Mouse (Mus musculus) E14TG2a.4 (cell line): ENCODE results near the gene Atp1a2.

Experiments
- H3K27me3 ChIP-seq: 2 replicates; pipeline ENCODE4 v1.6.1; 2014; ENCODE audit warnings: low read length, control low read depth; ENCODE audit not compliant: insufficient read depth
- H3K36me3 ChIP-seq: 2 replicates; pipeline ENCODE4 v1.6.1; 2014; ENCODE audit warnings: low read length, control low read depth; ENCODE audit not compliant: insufficient read depth
- H3K4me1 ChIP-seq: replicated peaks from 2 replicates; pipeline ENCODE4 v1.6.1; 2014; ENCODE audit warnings: low read depth, low read length, control low read depth
- H3K4me3 ChIP-seq: replicated peaks from 2 replicates; pipeline ENCODE4 v1.5.1; 2014; ENCODE audit warnings: mild to moderate bottlenecking, low read length
- H3K9me3 ChIP-seq: 2 replicates; pipeline ENCODE4 v1.6.1; 2014; ENCODE audit warnings: low read length, control low read depth
- CTCF ChIP-seq: conservative IDR thresholded peaks from 2 replicates; pipeline ENCODE4 v1.5.1; 2014; ENCODE audit warnings: low read length
- NANOG ChIP-seq: IDR thresholded peaks from 2 replicates; pipeline ENCODE4 v1.6.1; 2014; ENCODE audit warnings: borderline replicate concordance, low read length, mixed read lengths
- POU5F1 ChIP-seq: IDR thresholded peaks from 2 replicates; pipeline ENCODE4 v1.6.1; 2014; ENCODE audit warnings: low read length, borderline replicate concordance

Atp1a2 gene

DNA sequence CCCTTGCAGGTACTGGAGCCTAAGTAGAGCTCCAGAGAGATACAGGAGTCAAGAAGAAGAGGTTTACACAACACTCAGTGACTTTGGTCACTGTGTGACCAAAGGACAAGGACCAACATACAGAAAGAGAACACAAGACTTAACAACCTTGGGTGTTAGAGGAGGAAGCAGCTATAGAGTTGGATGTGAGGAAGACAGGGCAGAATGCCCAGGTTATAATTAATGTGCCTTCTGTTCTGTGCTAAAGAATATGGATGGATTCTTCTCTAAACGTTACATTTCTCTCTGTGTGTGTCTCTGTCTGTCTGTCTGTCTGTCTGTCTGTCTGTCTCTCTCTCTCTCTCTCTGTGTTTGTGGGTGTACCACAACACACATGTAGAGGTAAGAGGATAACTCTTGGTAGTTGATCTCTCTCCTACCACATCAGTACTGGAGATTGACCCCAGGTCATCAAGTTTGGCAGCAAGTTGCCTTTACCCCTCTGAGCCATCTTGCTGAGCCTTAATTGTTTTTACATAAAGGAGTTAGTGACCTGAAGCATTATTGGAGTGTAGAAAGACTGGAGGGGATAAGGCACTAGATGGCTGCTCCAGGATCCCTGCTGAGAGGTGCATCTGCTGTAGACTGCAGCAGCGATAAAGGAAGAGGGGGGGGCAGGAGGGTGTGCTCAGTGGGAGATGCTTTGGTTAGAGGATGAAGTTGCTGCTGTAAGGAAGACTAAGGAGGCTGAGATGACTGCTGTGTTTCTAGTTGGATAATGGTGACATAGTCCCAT, 39.7 kb upstream of the Atp1a2 start:
- peaks cover 8% of the 10 kb centered on the region for H3K9me3 ChIP-seq
- no peak; the same call in 1 of the 2 replicates for TF ChIP-seq NANOG
- no peak for TF ChIP-seq POU5F1
- no peak for TF ChIP-seq CTCF
- H3K4me3 ChIP-seq = no peak overlapping the region

DNA sequence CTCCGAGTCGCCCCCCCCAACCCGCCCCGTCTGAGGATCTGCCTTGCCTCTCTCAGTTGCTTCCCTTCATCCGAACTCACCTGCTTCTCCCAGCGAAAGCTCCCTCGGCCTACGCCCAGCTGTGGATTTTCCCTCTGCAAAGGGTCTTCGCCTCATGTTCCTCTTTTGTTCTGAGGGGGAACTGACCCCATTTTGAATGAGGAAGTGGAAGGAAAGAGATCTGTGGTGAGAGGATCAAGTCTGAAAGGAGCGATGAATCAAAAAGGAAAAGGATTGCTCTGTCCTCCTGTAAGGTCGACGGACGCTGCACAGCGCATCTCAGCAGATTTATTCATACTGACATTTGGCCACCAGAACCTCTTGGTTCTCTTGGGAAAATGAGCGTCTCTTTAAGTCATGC, 37.9 kb upstream of the Atp1a2 start:
- Histone ChIP-seq H3K4me3 (no peak overlapping the region), H3K36me3 (no peaks in the 10 kb centered on the region), H3K27me3 (peaks cover 80% of the 10 kb centered on the region), H3K4me1 (peaks cover 9% of the 10 kb centered on the region), H3K9me3 (peaks cover 8% of the 10 kb centered on the region)
- TF ChIP-seq POU5F1 (no peak), NANOG (no peak), CTCF (no peak)

More for the DNA sequence above, 39.7 kb upstream of the Atp1a2 start:
- Histone ChIP-seq H3K36me3 (no peaks in the 10 kb centered on the region), H3K27me3 (peaks cover 87% of the 10 kb centered on the region), H3K4me1 (peaks cover 14% of the 10 kb centered on the region)

DNA sequence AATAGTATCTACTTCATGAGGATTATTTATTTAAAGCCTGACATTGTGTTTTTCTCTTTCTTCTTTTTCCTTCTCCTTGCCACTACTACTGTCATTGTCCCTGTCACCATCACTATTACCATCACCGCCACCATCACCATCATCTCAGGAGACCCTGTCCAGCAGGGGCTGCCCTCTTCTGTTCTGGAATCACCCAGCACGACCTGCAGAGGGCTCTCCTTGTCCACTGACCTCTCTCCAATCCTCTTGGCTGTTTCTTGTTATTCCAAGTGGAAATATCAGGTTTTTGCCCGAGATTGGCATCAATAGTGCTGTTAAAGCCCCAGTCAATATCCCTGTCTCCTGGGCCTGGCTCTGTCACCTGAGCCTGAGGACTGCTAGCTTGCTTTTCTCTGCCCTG, 35.6 kb upstream of the Atp1a2 start:
- Histone ChIP-seq H3K4me1 (peaks cover 14% of the 10 kb centered on the region), H3K27me3 (peaks cover 79% of the 10 kb centered on the region), H3K9me3 (peaks cover 5% of the 10 kb centered on the region), H3K36me3 (no peaks in the 10 kb centered on the region), H3K4me3 (no peak overlapping the region)
- TF ChIP-seq NANOG = no peak
- TF ChIP-seq CTCF = no peak
- no peak for TF ChIP-seq POU5F1

DNA sequence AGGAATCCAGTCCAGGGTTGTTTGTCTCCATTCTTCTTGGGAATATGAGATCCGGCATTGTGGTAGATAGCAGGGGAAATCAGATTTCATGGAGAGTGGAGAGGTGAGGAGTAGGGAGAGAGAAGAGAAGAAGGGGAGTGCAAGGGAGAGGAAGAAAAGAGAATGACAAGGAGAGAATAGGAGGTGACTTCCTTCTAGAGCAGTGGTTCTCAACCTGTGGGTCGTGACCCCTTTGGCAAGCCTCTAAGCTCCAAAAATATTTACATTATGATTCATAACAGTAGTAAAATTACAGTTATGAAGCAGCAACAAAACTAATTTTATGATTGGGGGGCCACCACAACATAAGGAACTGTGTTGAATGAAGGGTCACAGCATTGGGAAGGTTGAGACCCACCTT, 35.1 kb upstream of the Atp1a2 start:
- H3K4me3 ChIP-seq = no peak overlapping the region
- peaks cover 18% of the 10 kb centered on the region for H3K4me1 ChIP-seq
- peaks cover 5% of the 10 kb centered on the region for H3K9me3 ChIP-seq
- peaks cover 79% of the 10 kb centered on the region for H3K27me3 ChIP-seq
- TF ChIP-seq NANOG = no peak
- TF ChIP-seq CTCF = no peak
- no peak for TF ChIP-seq POU5F1
- no peaks in the 10 kb centered on the region for H3K36me3 ChIP-seq

DNA sequence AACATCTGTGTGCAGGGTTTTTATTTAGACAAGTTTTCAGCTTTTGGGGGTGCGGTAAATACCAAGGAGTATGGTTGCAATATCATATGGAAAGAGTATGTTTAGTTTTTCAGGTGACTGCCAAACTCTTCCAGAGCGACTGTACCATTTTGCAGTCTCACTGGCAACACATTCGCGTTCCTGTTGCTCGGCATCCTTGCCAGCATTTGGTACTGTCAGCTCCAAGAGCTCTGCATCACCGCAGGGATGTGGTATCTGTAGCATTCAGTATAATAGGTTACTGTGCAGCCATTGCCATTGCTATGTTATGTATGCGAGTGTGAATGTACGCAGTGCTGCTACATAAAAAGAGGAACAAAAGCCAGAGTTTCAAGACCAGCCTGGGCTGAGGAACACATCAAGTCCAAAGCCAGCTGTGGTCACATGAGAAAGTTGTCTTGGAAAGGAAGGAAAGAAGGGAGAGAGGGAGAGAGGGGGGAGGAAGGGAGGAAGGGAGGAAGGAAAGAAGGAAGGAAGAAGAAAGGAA, 33.6 kb upstream of the Atp1a2 start:
- Histone ChIP-seq H3K27me3 (peaks cover 81% of the 10 kb centered on the region), H3K4me3 (no peak overlapping the region), H3K4me1 (peaks cover 24% of the 10 kb centered on the region), H3K9me3 (peaks cover 5% of the 10 kb centered on the region), H3K36me3 (no peaks in the 10 kb centered on the region)
- TF ChIP-seq NANOG = no peak
- TF ChIP-seq POU5F1 = no peak
- no peak for TF ChIP-seq CTCF

DNA sequence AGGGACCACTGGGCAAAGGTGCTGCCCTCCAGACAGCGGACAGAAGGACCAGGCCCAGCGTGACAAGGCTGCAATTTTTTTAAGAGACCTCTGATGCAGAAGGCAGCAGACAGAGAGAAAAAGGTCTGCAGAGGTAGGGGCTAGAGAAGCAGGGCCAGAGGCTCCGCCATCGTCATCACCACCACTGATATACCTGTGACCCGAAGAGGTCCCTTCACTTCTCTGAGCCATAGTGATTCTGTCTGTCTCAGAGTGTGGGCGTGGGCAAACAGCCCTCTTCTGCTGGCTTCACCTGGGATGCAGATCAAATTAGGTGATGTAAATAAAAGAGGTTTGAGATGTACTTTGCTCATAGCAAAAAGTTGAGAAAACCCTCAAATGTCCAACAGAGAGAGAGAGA, 31.8 kb upstream of the Atp1a2 start:
- H3K36me3 ChIP-seq = no peaks in the 10 kb centered on the region
- H3K27me3 ChIP-seq = peaks cover 81% of the 10 kb centered on the region
- H3K9me3 ChIP-seq = peaks cover under 1% of the 10 kb centered on the region
- no peak for TF ChIP-seq NANOG
- TF ChIP-seq CTCF = no peak
- TF ChIP-seq POU5F1 = no peak
- peaks cover 36% of the 10 kb centered on the region for H3K4me1 ChIP-seq
- H3K4me3 ChIP-seq = no peak overlapping the region

DNA sequence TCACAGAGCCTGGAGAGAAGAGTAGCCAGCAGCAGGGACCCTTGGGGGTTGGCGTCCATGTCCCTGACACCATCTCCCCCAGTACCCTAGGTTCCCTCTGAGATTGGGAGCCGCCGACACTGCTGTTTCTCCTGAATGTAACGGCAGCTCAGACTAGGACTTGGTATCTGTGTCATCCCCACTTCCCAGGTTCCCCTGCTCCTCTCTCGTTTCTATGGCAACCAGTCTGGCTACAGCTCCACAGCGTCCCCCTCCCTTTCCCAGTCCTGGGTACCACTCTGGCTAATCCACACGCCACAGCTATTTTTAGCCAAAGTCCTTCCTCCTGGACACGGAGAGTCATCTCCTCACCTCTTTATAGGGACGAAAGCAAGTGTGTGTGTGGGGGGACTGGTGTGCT, 31.3 kb upstream of the Atp1a2 start, which contains the start of gene Kcnj9:
Kcnj9 (minus strand) TSS at position 188 of the 400 bp plus-strand sequence.
- peaks cover 40% of the 10 kb centered on the region for H3K4me1 ChIP-seq
- H3K27me3 ChIP-seq = peaks cover 80% of the 10 kb centered on the region
- H3K9me3 ChIP-seq = no peaks in the 10 kb centered on the region
- no peaks in the 10 kb centered on the region for H3K36me3 ChIP-seq
- no peak within 1 kb of the TSS for H3K4me3 ChIP-seq
- no peak for TF ChIP-seq POU5F1
- no peak for TF ChIP-seq NANOG
- no peak for TF ChIP-seq CTCF

DNA sequence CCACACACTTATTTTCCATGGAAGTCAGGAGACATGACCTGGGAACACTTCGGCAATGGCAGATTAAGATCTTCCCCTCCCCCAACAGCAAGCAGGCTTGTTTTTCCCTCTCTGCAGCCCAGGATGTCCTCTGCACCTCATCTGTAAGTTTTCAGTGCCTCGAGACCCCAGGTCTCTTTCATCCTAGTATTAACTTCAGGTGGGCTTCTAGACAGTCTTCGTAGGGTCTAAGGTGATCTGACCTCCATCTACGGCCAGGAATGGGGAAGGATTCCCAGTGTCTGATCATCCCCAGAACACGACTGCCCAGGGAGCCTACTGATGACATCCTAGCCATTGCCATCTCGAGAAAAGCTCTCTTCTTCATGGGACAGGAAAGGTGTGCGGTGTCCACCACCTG, 30.6 kb upstream of the Atp1a2 start:
- no peaks in the 10 kb centered on the region for H3K36me3 ChIP-seq
- no peaks in the 10 kb centered on the region for H3K9me3 ChIP-seq
- no peak for TF ChIP-seq NANOG
- H3K4me1 ChIP-seq = peaks cover 47% of the 10 kb centered on the region
- H3K4me3 ChIP-seq = no peak overlapping the region
- peaks cover 74% of the 10 kb centered on the region for H3K27me3 ChIP-seq
